Mouse (Mus musculus): ENCODE measurements around the gene Vamp2. TPM values are rescaled to one million over a fixed set of nuclear protein-coding genes. Genes with fewer than 3 reads are reported as not detected.

The Vamp2 gene
- total and polyA plus RNA-seq, 3 experiments = 63.4 to 83.0 (median 70.8) TPM

GRCm38 (mm10) chr11:69066956-69067355, 21.3 kb upstream of the Vamp2 start:
- Histone ChIP-seq H3K27ac (peak overlapping the region; percentile 81), H3K27me3 (ENCODE audit: control insufficient read depth, insufficient read depth, low read length) (no peaks in the 10 kb centered on the region), H3K36me3 (ENCODE audit: control insufficient read depth, insufficient read depth, low read length) (no peaks in the 10 kb centered on the region), H3K4me1 (ENCODE audit: control insufficient read depth, insufficient read depth, low read length) (peaks cover 13% of the 10 kb centered on the region), H3K4me3 (no peak overlapping the region), H3K9ac (ENCODE audit: low read depth, low read length) (peak overlapping the region; percentile 51; the same call in 1 of the 2 replicates), H3K79me2 (replicated peaks; ENCODE audit: control insufficient read depth, insufficient read depth, low read length) (no peaks in the 10 kb centered on the region)
- 4% methylated on average over 8 of the region's 8 CpGs for WGBS
- DNase-seq = peak; percentile 90 to 93
- peak; percentile 80; the same call in 1 of the 2 replicates for TF ChIP-seq EP300 (IDR thresholded peaks at IDR 0.05; ENCODE audit: insufficient read depth, low read depth, low read length)
- no peak for TF ChIP-seq CTCF (IDR thresholded peaks at IDR 0.05)
- intact Hi-C loops (cut with DNase I) = loop anchor here (1.0 to 10.0 kb wide), 4 partner anchors 24 to 258 kb away; partner anchors contain the start of genes 9130213A22Rik, Cntrob, Kcnab3 and Trappc1

DNA sequence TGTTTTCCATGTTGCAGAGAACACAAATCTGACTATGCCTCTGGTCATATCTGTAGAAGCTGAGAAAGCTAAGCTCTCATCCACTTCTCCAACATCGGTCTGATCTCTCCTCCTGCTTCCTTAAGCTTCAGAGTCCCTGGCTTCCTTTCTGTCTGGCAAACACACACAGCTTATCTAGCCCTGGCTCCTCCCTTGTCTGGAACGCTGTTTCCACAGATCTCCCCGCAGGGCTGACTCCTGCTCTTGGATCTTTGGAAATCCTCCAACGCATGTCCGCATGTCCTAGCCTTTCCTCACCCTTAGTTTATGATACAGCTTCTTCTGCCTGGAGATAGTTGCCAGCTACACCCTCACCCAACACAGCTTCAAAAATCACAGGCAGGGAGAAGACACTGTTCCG, 20.7 kb upstream of the Vamp2 start:
- peak in 1 of 2 experiments; percentile 70 for DNase-seq
- Histone ChIP-seq H3K4me1 (ENCODE audit: control insufficient read depth, insufficient read depth, low read length) (peaks cover 13% of the 10 kb centered on the region), H3K36me3 (ENCODE audit: control insufficient read depth, insufficient read depth, low read length) (no peaks in the 10 kb centered on the region), H3K27me3 (ENCODE audit: control insufficient read depth, insufficient read depth, low read length) (no peaks in the 10 kb centered on the region), H3K79me2 (replicated peaks; ENCODE audit: control insufficient read depth, insufficient read depth, low read length) (no peaks in the 10 kb centered on the region), H3K4me3 (no peak overlapping the region), H3K27ac (peak overlapping the region; percentile 81), H3K9ac (ENCODE audit: low read depth, low read length) (no peak overlapping the region)
- TF ChIP-seq POLR2A (IDR thresholded peaks at IDR 0.05; ENCODE audit: insufficient read depth, low read depth, low read length) = peak; percentile 51; the same call in 1 of the 2 replicates
- TF ChIP-seq CTCF (IDR thresholded peaks at IDR 0.05) = no peak
- TF ChIP-seq EP300 (IDR thresholded peaks at IDR 0.05; ENCODE audit: insufficient read depth, low read depth, low read length) = 0 out of 2 replicates have a peak, but pooled peaks have one; percentile 25
- intact Hi-C loops (cut with DNase I) = loop anchor here (1.0 to 10.0 kb wide), 4 partner anchors 24 to 257 kb away; partner anchors contain the start of genes 9130213A22Rik, Cntrob, Kcnab3 and Trappc1
- WGBS = 11% methylated on average over 6 of the region's 6 CpGs

DNA sequence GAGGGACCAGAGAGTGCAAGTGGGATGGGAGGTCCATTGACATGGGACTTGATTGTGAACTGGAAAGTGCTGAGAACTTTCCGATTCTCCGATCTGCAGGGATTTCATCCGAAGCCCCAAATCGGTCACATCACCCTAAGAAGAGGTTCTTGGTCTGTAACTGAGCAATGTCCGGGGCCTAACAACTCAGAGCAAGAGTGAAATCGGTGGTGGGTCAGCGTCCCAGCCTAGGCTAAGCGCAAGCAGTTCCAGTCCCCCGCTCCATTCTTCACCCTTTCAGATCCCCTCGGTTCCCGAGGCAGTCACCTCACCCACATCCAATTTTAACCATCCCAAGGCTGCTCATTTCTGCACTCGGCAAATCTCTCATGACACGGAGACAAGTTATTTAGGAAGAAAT, 18.2 kb upstream of the Vamp2 start:
- H3K4me3 ChIP-seq = peak overlapping the region; percentile 67
- DNase-seq = no peak
- TF ChIP-seq EP300 (IDR thresholded peaks at IDR 0.05; ENCODE audit: insufficient read depth, low read depth, low read length) = no peak
- no peak for TF ChIP-seq POLR2A (IDR thresholded peaks at IDR 0.05; ENCODE audit: insufficient read depth, low read depth, low read length)
- TF ChIP-seq CTCF (IDR thresholded peaks at IDR 0.05) = no peak
- H3K36me3 ChIP-seq (ENCODE audit: control insufficient read depth, insufficient read depth, low read length) = no peaks in the 10 kb centered on the region
- peaks cover 16% of the 10 kb centered on the region for H3K4me1 ChIP-seq (ENCODE audit: control insufficient read depth, insufficient read depth, low read length)
- no peaks in the 10 kb centered on the region for H3K27me3 ChIP-seq (ENCODE audit: control insufficient read depth, insufficient read depth, low read length)
- peak overlapping the region; percentile 77 for H3K9ac ChIP-seq (ENCODE audit: low read depth, low read length)
- no peaks in the 10 kb centered on the region for H3K79me2 ChIP-seq (replicated peaks; ENCODE audit: control insufficient read depth, insufficient read depth, low read length)
- H3K27ac ChIP-seq = peak overlapping the region; percentile 89
- 0% methylated on average over 13 of the region's 13 CpGs for WGBS
- intact Hi-C loops (cut with DNase I) = no loop called here

DNA sequence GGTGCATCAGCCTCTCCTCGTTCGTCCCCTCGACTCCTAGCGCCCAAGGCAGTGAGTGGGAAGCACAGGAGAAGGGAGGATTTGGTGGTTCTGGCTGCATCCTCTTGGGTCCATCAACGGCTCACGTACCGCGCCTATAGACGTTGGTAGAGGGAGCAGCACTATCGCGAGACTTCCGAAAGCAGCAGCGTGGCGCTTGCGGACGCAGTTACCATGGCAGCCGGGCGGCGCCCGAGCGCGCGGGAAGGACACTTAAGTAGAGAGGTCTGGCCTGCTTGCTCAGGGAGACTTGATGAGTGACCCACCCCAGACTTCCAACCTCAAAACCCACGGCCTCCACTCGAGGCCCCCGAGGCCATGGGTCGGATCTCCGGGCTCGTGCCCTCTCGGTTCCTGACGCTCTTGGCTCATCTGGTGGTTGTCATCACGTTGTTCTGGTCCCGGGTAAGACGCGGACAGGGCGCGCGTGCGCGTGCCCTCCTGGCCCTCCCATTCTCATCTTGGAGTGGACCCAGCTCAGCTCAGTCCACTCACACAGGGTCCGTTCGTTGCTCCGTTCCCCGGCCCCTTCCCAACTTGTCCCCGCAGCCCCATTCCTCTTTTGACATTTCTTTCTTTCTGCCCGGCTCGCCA, 17.6 kb upstream of the Vamp2 start, which contains the start of gene Tmem107:
Tmem107 (plus strand) TSS at position 217 of the 633 bp plus-strand sequence.
- Histone ChIP-seq H3K79me2 (replicated peaks; ENCODE audit: control insufficient read depth, insufficient read depth, low read length) (no peaks in the 10 kb centered on the region), H3K36me3 (ENCODE audit: control insufficient read depth, insufficient read depth, low read length) (no peaks in the 10 kb centered on the region), H3K9ac (ENCODE audit: low read depth, low read length) (peak within 1 kb of the TSS; percentile 77), H3K27me3 (ENCODE audit: control insufficient read depth, insufficient read depth, low read length) (no peaks in the 10 kb centered on the region), H3K4me1 (ENCODE audit: control insufficient read depth, insufficient read depth, low read length) (peaks cover 16% of the 10 kb centered on the region), H3K4me3 (peak within 1 kb of the TSS; percentile 67), H3K27ac (peak within 1 kb of the TSS; percentile 89)
- DNase-seq = peak; percentile 93 to 96
- under 1% methylated on average over 47 of the region's 47 CpGs for WGBS
- TF ChIP-seq EP300 (IDR thresholded peaks at IDR 0.05; ENCODE audit: insufficient read depth, low read depth, low read length) = 0 out of 2 replicates have a peak, but pooled peaks have one; percentile 10
- peak; percentile 18; the same call in 1 of the 2 replicates for TF ChIP-seq CTCF (IDR thresholded peaks at IDR 0.05)
- peak; percentile 98 for TF ChIP-seq POLR2A (IDR thresholded peaks at IDR 0.05; ENCODE audit: insufficient read depth, low read depth, low read length)
- intact Hi-C loops (cut with DNase I) = no loop called here

- 37% methylated on average over 9 of the region's 9 CpGs for WGBS
- no peak for DNase-seq
- peaks cover 13% of the 10 kb centered on the region for H3K4me1 ChIP-seq (ENCODE audit: control insufficient read depth, insufficient read depth, low read length)
Measured at GRCm38 (mm10) chr11:69071262-69071661, 17.0 kb upstream of the Vamp2 start.

GRCm38 (mm10) chr11:69072234-69072633, 16.1 kb upstream of the Vamp2 start:
- DNase-seq = no peak
- H3K4me1 ChIP-seq (ENCODE audit: control insufficient read depth, insufficient read depth, low read length) = peaks cover 8% of the 10 kb centered on the region
- 85% methylated on average over 11 of the region's 11 CpGs for WGBS
- no peak overlapping the region for H3K9ac ChIP-seq (ENCODE audit: low read depth, low read length)
- intact Hi-C loops (cut with DNase I) = loop anchor here (2.0 kb wide), 1 partner anchor 17 kb away; the partner anchor contains the start of gene Vamp2
- no peaks in the 10 kb centered on the region for H3K36me3 ChIP-seq (ENCODE audit: control insufficient read depth, insufficient read depth, low read length)
- TF ChIP-seq EP300 (IDR thresholded peaks at IDR 0.05; ENCODE audit: insufficient read depth, low read depth, low read length) (no peak), POLR2A (IDR thresholded peaks at IDR 0.05; ENCODE audit: insufficient read depth, low read depth, low read length) (no peak), CTCF (IDR thresholded peaks at IDR 0.05) (no peak)
- H3K27me3 ChIP-seq (ENCODE audit: control insufficient read depth, insufficient read depth, low read length) = no peaks in the 10 kb centered on the region
- H3K79me2 ChIP-seq (replicated peaks; ENCODE audit: control insufficient read depth, insufficient read depth, low read length) = no peaks in the 10 kb centered on the region
- no peak overlapping the region for H3K4me3 ChIP-seq
- no peak overlapping the region for H3K27ac ChIP-seq

More at GRCm38 (mm10) chr11:69071262-69071661, 17.0 kb upstream of the Vamp2 start:
- TF ChIP-seq EP300 (IDR thresholded peaks at IDR 0.05; ENCODE audit: insufficient read depth, low read depth, low read length) (no peak), POLR2A (IDR thresholded peaks at IDR 0.05; ENCODE audit: insufficient read depth, low read depth, low read length) (no peak), CTCF (IDR thresholded peaks at IDR 0.05) (no peak)
- intact Hi-C loops (cut with DNase I) = no loop called here
- Histone ChIP-seq H3K27ac (peak overlapping the region; percentile 89), H3K4me3 (peak overlapping the region; percentile 67), H3K9ac (ENCODE audit: low read depth, low read length) (peak overlapping the region; percentile 62), H3K36me3 (ENCODE audit: control insufficient read depth, insufficient read depth, low read length) (no peaks in the 10 kb centered on the region), H3K27me3 (ENCODE audit: control insufficient read depth, insufficient read depth, low read length) (no peaks in the 10 kb centered on the region), H3K79me2 (replicated peaks; ENCODE audit: control insufficient read depth, insufficient read depth, low read length) (no peaks in the 10 kb centered on the region)
